Mouse (Mus musculus) mouse trophoblast stem cell (cell line): ENCODE measurements around the gene Mmp27.

Source experiments
- in situ Hi-C, 2 experiments: fragments of 300-500 bp; cut with MseI, MboI; formaldehyde crosslinking; loops; 2 replicates in 1 of 2; 3 replicates in 1 of 2; pipeline ENCODE4 v1.15.1; 2025

Gene Mmp27

DNA sequence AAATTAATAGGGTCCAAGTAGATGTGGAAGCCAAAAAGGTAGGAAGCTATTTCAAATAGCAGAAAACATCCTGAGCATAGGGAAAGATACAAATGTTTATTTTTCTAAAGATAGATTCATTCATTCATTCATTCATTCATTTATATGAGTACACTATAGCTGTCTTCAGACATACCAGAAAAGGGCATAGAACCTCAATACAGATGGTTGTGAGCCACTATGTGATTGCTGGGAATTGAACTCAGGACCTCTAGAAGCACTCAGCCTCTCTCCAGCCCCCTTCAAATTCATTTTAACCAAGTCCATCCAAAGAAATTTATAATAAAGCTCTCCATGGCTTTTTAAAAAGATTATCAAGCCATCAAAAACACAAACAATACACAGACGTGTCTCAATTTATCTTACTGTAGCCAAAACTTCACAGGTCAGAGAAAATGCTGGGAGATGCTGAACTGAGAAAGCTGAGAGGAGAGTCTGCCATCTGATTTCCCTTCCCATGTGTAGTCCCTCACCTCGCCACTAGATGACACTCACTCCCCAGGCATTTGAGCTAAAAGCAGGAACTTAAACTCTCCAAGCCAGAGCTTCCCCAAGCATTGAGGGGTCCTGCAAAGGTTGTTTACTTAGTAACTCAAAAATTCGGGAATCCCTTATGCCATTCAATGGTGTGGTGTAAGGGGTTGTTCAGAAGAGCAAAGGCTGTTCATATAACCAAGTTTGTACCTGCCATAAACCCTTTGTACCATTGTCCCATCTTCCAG lies 32.0 kb downstream of the Mmp27 start:
- in situ Hi-C loops: no loop called here

- in situ Hi-C loops: no loop called here
These were observed 32.8 kb downstream of the Mmp27 start for GRCm38 (mm10) chr9:7604005-7604404.

- in situ Hi-C loops: no loop called here
These were observed 34.4 kb downstream of the Mmp27 start for GRCm38 (mm10) chr9:7605638-7606037.

GRCm38 (mm10) chr9:7622582-7622981 lies 51.4 kb downstream of the Mmp27 start:
- in situ Hi-C loops: no loop called here

- in situ Hi-C loops: no loop called here
These were observed 56.7 kb downstream of the Mmp27 start, which contains the start of gene Mmp20 for GRCm38 (mm10) chr9:7627931-7628330. Mmp20 (plus strand) TSS chr9:7628231.
